ENCODE assay signal across 8 mouse cellular contexts in genomic region chr6:145173781-145174191, GRCm38 (mm10). TPM values are rescaled to one million over a fixed set of nuclear protein-coding genes. Genes with fewer than 3 reads are reported as not detected.
DNase-seq lines count a peak whose midpoint lies in the region; ATAC-seq and TF ChIP-seq lines count a peak whose summit lies in the region.

No protein-coding gene starts in this region.

- peaks cover 6% of the 10 kb centered on the region for H3K4me1 ChIP-seq in heart, adult 2 months (ENCODE audit: control insufficient read depth, insufficient read depth, low read length)
- H3K4me1 ChIP-seq in liver, embryonic 16.5 days (ENCODE audit: control insufficient read depth, low read depth, low read length): no peaks in the 10 kb centered on the region; the same call in 1 of the 2 replicates
- peaks cover 17% of the 10 kb centered on the region for H3K4me1 ChIP-seq in neural tube, embryonic 15.5 days

- H3K79me2 ChIP-seq in heart, adult 2 months (replicated peaks; ENCODE audit: control insufficient read depth, insufficient read depth, low read length): no peaks in the 10 kb centered on the region

- no peak for TF ChIP-seq EP300 in heart, adult 2 months (IDR thresholded peaks at IDR 0.05; ENCODE audit: insufficient read depth, low read depth, low read length)

- intact Hi-C loops in heart, adult 2 months (cut with DNase I): no loop called here

- H3K4me3 ChIP-seq in heart, adult 2 months: no peak overlapping the region
- no peak overlapping the region for H3K4me3 ChIP-seq in liver, embryonic 16.5 days (ENCODE audit: low read depth, low read length)
- no peak overlapping the region for H3K4me3 ChIP-seq in neural tube, embryonic 15.5 days (replicated peaks)

- no peak for TF ChIP-seq CTCF in heart, adult 2 months (IDR thresholded peaks at IDR 0.05)

- no peak overlapping the region for H3K9ac ChIP-seq in heart, adult 2 months (ENCODE audit: low read depth, low read length)
- no peak overlapping the region for H3K9ac ChIP-seq in liver, embryonic 16.5 days (ENCODE audit: low read depth, low read length)
- H3K9ac ChIP-seq in neural tube, embryonic 15.5 days (replicated peaks): no peak overlapping the region

- WGBS in heart, adult 2 months: 6% methylated on average over 11 of the region's 11 CpGs
- 42% methylated on average over 11 of the region's 11 CpGs for WGBS in liver, embryonic 16.5 days (ENCODE audit: insufficient replicate concordance)
- WGBS in neural tube, embryonic 15.5 days: 15% methylated on average over 10 of the region's 11 CpGs

- no peak for TF ChIP-seq POLR2A in heart, adult 2 months (IDR thresholded peaks at IDR 0.05; ENCODE audit: insufficient read depth, low read depth, low read length)

- H3K4me2 ChIP-seq in liver, embryonic 16.5 days (ENCODE audit: low read depth, low read length): no peak overlapping the region
- H3K4me2 ChIP-seq in neural tube, embryonic 15.5 days: no peak overlapping the region; the same call in 1 of the 2 replicates

- DNase-seq in NIH3T3 (ENCODE audit: low read depth): peak; percentile 74
- DNase-seq in embryo, embryonic 11.5 days (ENCODE audit: low read depth, low spot score): peak; percentile 24
- DNase-seq in heart, adult 2 months: peak; percentile 88 to 90
- DNase-seq in kidney, adult 11 months: peak; percentile 89
- no peak for DNase-seq in spleen, postnatal 14 days (ENCODE audit: low spot score in 2 of 2)
- DNase-seq in thymus, postnatal 25 days: no peak

- H3K27ac ChIP-seq in heart, adult 2 months: no peak overlapping the region; the same call in 1 of the 2 replicates
- H3K27ac ChIP-seq in liver, embryonic 16.5 days (ENCODE audit: low read length): no peak overlapping the region
- H3K27ac ChIP-seq in neural tube, embryonic 15.5 days (replicated peaks): no peak overlapping the region

- H3K36me3 ChIP-seq in heart, adult 2 months (ENCODE audit: control insufficient read depth, insufficient read depth, low read length): no peaks in the 10 kb centered on the region
- H3K36me3 ChIP-seq in liver, embryonic 16.5 days (ENCODE audit: control insufficient read depth, insufficient read depth): no peaks in the 10 kb centered on the region
- no peaks in the 10 kb centered on the region for H3K36me3 ChIP-seq in neural tube, embryonic 15.5 days

- H3K9me3 ChIP-seq in liver, embryonic 16.5 days (replicated peaks; ENCODE audit: control insufficient read depth, low read length): no peaks in the 10 kb centered on the region
- H3K9me3 ChIP-seq in neural tube, embryonic 15.5 days (replicated peaks): no peaks in the 10 kb centered on the region

- H3K27me3 ChIP-seq in heart, adult 2 months (ENCODE audit: control insufficient read depth, insufficient read depth, low read length): no peaks in the 10 kb centered on the region
- no peaks in the 10 kb centered on the region for H3K27me3 ChIP-seq in liver, embryonic 16.5 days (ENCODE audit: control insufficient read depth, insufficient read depth, low read depth, low read length)
- H3K27me3 ChIP-seq in neural tube, embryonic 15.5 days (replicated peaks): peaks cover 23% of the 10 kb centered on the region

- peak; percentile 56 for ATAC-seq in liver, embryonic 16.5 days (ENCODE audit: low read depth)
- ATAC-seq in neural tube, embryonic 15.5 days (ENCODE audit: low FRiP score): peak; percentile 53; the same call in 1 of the 2 replicates

RNA-seq across cellular contexts. Expression of gene Casc1, which starts 37.0 kb away (rescaled TPM):
- total RNA-seq in heart, adult 2 months (2021): under 1 TPM; 0.86 to 0.98 TPM
- polyA plus RNA-seq in heart, adult 2 months (2012; rRNA removed): 1.3 and 1.4 TPM in 2 replicates
- polyA plus RNA-seq in liver, embryonic 16.5 days (2015; fragmentation: Nextera tagmentation; extraction: Ambion mirVana): 0.12 and 0.13 TPM in 2 replicates
- polyA plus RNA-seq in neural tube, embryonic 15.5 days (2015; fragmentation: Nextera tagmentation; extraction: Ambion mirVana): 0.56 and 0.70 TPM in 2 replicates

RNA-seq across cellular contexts. Expression of gene Etfrf1, which starts 37.1 kb away (rescaled TPM):
- 100 to 1,000 TPM in 1 of 2 experiments, 10 to 100 TPM in 1; 97.4 to 107 TPM for total RNA-seq in heart, adult 2 months (2021)
- polyA plus RNA-seq in heart, adult 2 months (2012; rRNA removed): 36.3 and 67.3 TPM in 2 replicates
- 18.6 and 19.9 TPM in 2 replicates for polyA plus RNA-seq in liver, embryonic 16.5 days (2015; fragmentation: Nextera tagmentation; extraction: Ambion mirVana)
- 24.0 and 24.4 TPM in 2 replicates for polyA plus RNA-seq in neural tube, embryonic 15.5 days (2015; fragmentation: Nextera tagmentation; extraction: Ambion mirVana)

RNA-seq across cellular contexts. Expression of gene Lrmp, which starts 58.3 kb away (rescaled TPM):
- 1 to 10 TPM; 1.1 to 1.9 TPM for total RNA-seq in heart, adult 2 months (2021)
- polyA plus RNA-seq in heart, adult 2 months (2012; rRNA removed): 2.9 and 4.6 TPM in 2 replicates
- 16.1 and 17.5 TPM in 2 replicates for polyA plus RNA-seq in liver, embryonic 16.5 days (2015; fragmentation: Nextera tagmentation; extraction: Ambion mirVana)
- polyA plus RNA-seq in neural tube, embryonic 15.5 days (2015; fragmentation: Nextera tagmentation; extraction: Ambion mirVana): 0.60 and 16.0 TPM in 2 replicates

Comparison
In these comparisons a context has a peak if more than half of its experiments do, and no peak if none do; other contexts are left out.
1. DNase-seq: peak in NIH3T3 (single experiment), embryo, embryonic 11.5 days (single experiment), heart, adult 2 months (2 of 2) and kidney, adult 11 months (single experiment); none in spleen, postnatal 14 days (0 of 2) and thymus, postnatal 25 days (single experiment).